Mouse (Mus musculus): ENCODE measurements around the gene Fmo2. TPM values are rescaled to one million over a fixed set of nuclear protein-coding genes. Genes with fewer than 3 reads are reported as not detected.
A peak's percentile ranks its signal among the peaks of the same experiment; 100 is the strongest.

Gene Fmo2
- polyA plus RNA-seq, 1 experiment from 2014 or later: 6.4 TPM

GRCm38 (mm10) chr1:162901879-162902278 is 3.4 kb upstream of the Fmo2 start:
- WGBS: 86% methylated on average over 4 of the region's 4 CpGs

GRCm38 (mm10) chr1:162895900-162896299 is 2.6 kb downstream of the Fmo2 start:
- no peak overlapping the region for H3K4me3 ChIP-seq (ENCODE audit: low read length)
- no peaks in the 10 kb centered on the region for H3K36me3 ChIP-seq (ENCODE audit: control insufficient read depth, insufficient read depth)
- no peaks in the 10 kb centered on the region for H3K4me1 ChIP-seq (ENCODE audit: control insufficient read depth, insufficient read depth, low read length)
- no peak overlapping the region for H3K27ac ChIP-seq (ENCODE audit: low read length)
- no peaks in the 10 kb centered on the region for H3K9me3 ChIP-seq (replicated peaks; ENCODE audit: control insufficient read depth, low read length)
- H3K4me2 ChIP-seq (ENCODE audit: low read depth, low read length): no peak overlapping the region
- 40% methylated on average over 6 of the region's 6 CpGs for WGBS
- no peak overlapping the region for H3K9ac ChIP-seq (ENCODE audit: low read length)
- ATAC-seq (replicated peaks; ENCODE audit: extremely low read depth, insufficient read depth, low FRiP score): no peak
- H3K27me3 ChIP-seq (ENCODE audit: control insufficient read depth, insufficient read depth, low read length): no peaks in the 10 kb centered on the region

More at GRCm38 (mm10) chr1:162901879-162902278, 3.4 kb upstream of the Fmo2 start:
- Histone ChIP-seq H3K27ac (ENCODE audit: low read length) (no peak overlapping the region), H3K4me3 (ENCODE audit: low read length) (no peak overlapping the region), H3K9ac (ENCODE audit: low read length) (no peak overlapping the region), H3K4me1 (ENCODE audit: control insufficient read depth, insufficient read depth, low read length) (no peaks in the 10 kb centered on the region), H3K27me3 (ENCODE audit: control insufficient read depth, insufficient read depth, low read length) (no peaks in the 10 kb centered on the region), H3K4me2 (ENCODE audit: low read depth, low read length) (no peak overlapping the region), H3K36me3 (ENCODE audit: control insufficient read depth, insufficient read depth) (no peaks in the 10 kb centered on the region), H3K9me3 (replicated peaks; ENCODE audit: control insufficient read depth, low read length) (no peaks in the 10 kb centered on the region)
- no peak for ATAC-seq (replicated peaks; ENCODE audit: extremely low read depth, insufficient read depth, low FRiP score)

- no peak for ATAC-seq (replicated peaks; ENCODE audit: extremely low read depth, insufficient read depth, low FRiP score)
- 85% methylated on average over 6 of the region's 6 CpGs for WGBS
- H3K27ac ChIP-seq (ENCODE audit: low read length): no peak overlapping the region
Observed at GRCm38 (mm10) chr1:162893014-162893413, 5.5 kb downstream of the Fmo2 start.

GRCm38 (mm10) chr1:162891980-162892451 is 6.5 kb downstream of the Fmo2 start:
- 42% methylated on average over 6 of the region's 6 CpGs for WGBS
- no peaks in the 10 kb centered on the region for H3K36me3 ChIP-seq (ENCODE audit: control insufficient read depth, insufficient read depth)
- no peak overlapping the region for H3K9ac ChIP-seq (ENCODE audit: low read length)
- no peaks in the 10 kb centered on the region for H3K4me1 ChIP-seq (ENCODE audit: control insufficient read depth, insufficient read depth, low read length)
- no peaks in the 10 kb centered on the region for H3K27me3 ChIP-seq (ENCODE audit: control insufficient read depth, insufficient read depth, low read length)
- H3K4me2 ChIP-seq (ENCODE audit: low read depth, low read length): no peak overlapping the region
- H3K27ac ChIP-seq (ENCODE audit: low read length): no peak overlapping the region
- no peak for ATAC-seq (replicated peaks; ENCODE audit: extremely low read depth, insufficient read depth, low FRiP score)
- no peak overlapping the region for H3K4me3 ChIP-seq (ENCODE audit: low read length)
- H3K9me3 ChIP-seq (replicated peaks; ENCODE audit: control insufficient read depth, low read length): no peaks in the 10 kb centered on the region

More at GRCm38 (mm10) chr1:162893014-162893413, 5.5 kb downstream of the Fmo2 start:
- H3K27me3 ChIP-seq (ENCODE audit: control insufficient read depth, insufficient read depth, low read length): no peaks in the 10 kb centered on the region
- H3K9me3 ChIP-seq (replicated peaks; ENCODE audit: control insufficient read depth, low read length): no peaks in the 10 kb centered on the region
- H3K9ac ChIP-seq (ENCODE audit: low read length): no peak overlapping the region
- H3K4me2 ChIP-seq (ENCODE audit: low read depth, low read length): no peak overlapping the region
- H3K4me3 ChIP-seq (ENCODE audit: low read length): no peak overlapping the region
- no peaks in the 10 kb centered on the region for H3K4me1 ChIP-seq (ENCODE audit: control insufficient read depth, insufficient read depth, low read length)
- H3K36me3 ChIP-seq (ENCODE audit: control insufficient read depth, insufficient read depth): no peaks in the 10 kb centered on the region

GRCm38 (mm10) chr1:162888646-162889045 is 9.9 kb downstream of the Fmo2 start:
- H3K9me3 ChIP-seq (replicated peaks; ENCODE audit: control insufficient read depth, low read length): no peaks in the 10 kb centered on the region
- no peaks in the 10 kb centered on the region for H3K36me3 ChIP-seq (ENCODE audit: control insufficient read depth, insufficient read depth)
- H3K9ac ChIP-seq (ENCODE audit: low read length): no peak overlapping the region
- WGBS: 82% methylated on average over 12 of the region's 12 CpGs
- no peak overlapping the region for H3K4me3 ChIP-seq (ENCODE audit: low read length)
- H3K4me2 ChIP-seq (ENCODE audit: low read depth, low read length): no peak overlapping the region
- H3K4me1 ChIP-seq (ENCODE audit: control insufficient read depth, insufficient read depth, low read length): no peaks in the 10 kb centered on the region
- ATAC-seq (replicated peaks; ENCODE audit: extremely low read depth, insufficient read depth, low FRiP score): no peak
- no peaks in the 10 kb centered on the region for H3K27me3 ChIP-seq (ENCODE audit: control insufficient read depth, insufficient read depth, low read length)
- H3K27ac ChIP-seq (ENCODE audit: low read length): no peak overlapping the region

GRCm38 (mm10) chr1:162887644-162888043 is 10.9 kb downstream of the Fmo2 start:
- 82% methylated on average over 7 of the region's 7 CpGs for WGBS
- no peaks in the 10 kb centered on the region for H3K36me3 ChIP-seq (ENCODE audit: control insufficient read depth, insufficient read depth)
- no peaks in the 10 kb centered on the region for H3K9me3 ChIP-seq (replicated peaks; ENCODE audit: control insufficient read depth, low read length)
- H3K9ac ChIP-seq (ENCODE audit: low read length): no peak overlapping the region
- H3K4me1 ChIP-seq (ENCODE audit: control insufficient read depth, insufficient read depth, low read length): no peaks in the 10 kb centered on the region
- no peak overlapping the region for H3K4me2 ChIP-seq (ENCODE audit: low read depth, low read length)
- no peaks in the 10 kb centered on the region for H3K27me3 ChIP-seq (ENCODE audit: control insufficient read depth, insufficient read depth, low read length)
- H3K4me3 ChIP-seq (ENCODE audit: low read length): no peak overlapping the region
- ATAC-seq (replicated peaks; ENCODE audit: extremely low read depth, insufficient read depth, low FRiP score): no peak
- no peak overlapping the region for H3K27ac ChIP-seq (ENCODE audit: low read length)

GRCm38 (mm10) chr1:162886138-162886816 is 12.2 kb downstream of the Fmo2 start:
- H3K9me3 ChIP-seq (replicated peaks; ENCODE audit: control insufficient read depth, low read length): no peaks in the 10 kb centered on the region
- H3K4me2 ChIP-seq (ENCODE audit: low read depth, low read length): no peak overlapping the region
- H3K4me3 ChIP-seq (ENCODE audit: low read length): no peak overlapping the region
- no peaks in the 10 kb centered on the region for H3K27me3 ChIP-seq (ENCODE audit: control insufficient read depth, insufficient read depth, low read length)
- ATAC-seq (replicated peaks; ENCODE audit: extremely low read depth, insufficient read depth, low FRiP score): no peak
- 66% methylated on average over 11 of the region's 11 CpGs for WGBS
- no peak overlapping the region for H3K9ac ChIP-seq (ENCODE audit: low read length)
- H3K4me1 ChIP-seq (ENCODE audit: control insufficient read depth, insufficient read depth, low read length): no peaks in the 10 kb centered on the region
- no peak overlapping the region for H3K27ac ChIP-seq (ENCODE audit: low read length)
- H3K36me3 ChIP-seq (ENCODE audit: control insufficient read depth, insufficient read depth): no peaks in the 10 kb centered on the region

- H3K27me3 ChIP-seq (ENCODE audit: control insufficient read depth, insufficient read depth, low read length): no peaks in the 10 kb centered on the region
- H3K36me3 ChIP-seq (ENCODE audit: control insufficient read depth, insufficient read depth): no peaks in the 10 kb centered on the region
- no peaks in the 10 kb centered on the region for H3K9me3 ChIP-seq (replicated peaks; ENCODE audit: control insufficient read depth, low read length)
- no peak for ATAC-seq (replicated peaks; ENCODE audit: extremely low read depth, insufficient read depth, low FRiP score)
- H3K4me2 ChIP-seq (ENCODE audit: low read depth, low read length): no peak overlapping the region
- WGBS: 54% methylated on average over 4 of the region's 4 CpGs
- H3K4me3 ChIP-seq (ENCODE audit: low read length): no peak overlapping the region
- H3K4me1 ChIP-seq (ENCODE audit: control insufficient read depth, insufficient read depth, low read length): no peaks in the 10 kb centered on the region
- no peak overlapping the region for H3K9ac ChIP-seq (ENCODE audit: low read length)
- no peak overlapping the region for H3K27ac ChIP-seq (ENCODE audit: low read length)
Observed at GRCm38 (mm10) chr1:162882681-162883080, 15.8 kb downstream of the Fmo2 start.

- H3K4me1 ChIP-seq (ENCODE audit: control insufficient read depth, insufficient read depth, low read length): no peaks in the 10 kb centered on the region
- H3K27ac ChIP-seq (ENCODE audit: low read length): peak overlapping the region; percentile 4; the same call in 1 of the 2 replicates
- H3K9me3 ChIP-seq (replicated peaks; ENCODE audit: control insufficient read depth, low read length): no peaks in the 10 kb centered on the region
- WGBS: 48% methylated on average over 11 of the region's 11 CpGs
- no peak for ATAC-seq (replicated peaks; ENCODE audit: extremely low read depth, insufficient read depth, low FRiP score)
- H3K36me3 ChIP-seq (ENCODE audit: control insufficient read depth, insufficient read depth): no peaks in the 10 kb centered on the region
- H3K4me3 ChIP-seq (ENCODE audit: low read length): no peak overlapping the region
- no peak overlapping the region for H3K4me2 ChIP-seq (ENCODE audit: low read depth, low read length)
- H3K27me3 ChIP-seq (ENCODE audit: control insufficient read depth, insufficient read depth, low read length): no peaks in the 10 kb centered on the region
- H3K9ac ChIP-seq (ENCODE audit: low read length): no peak overlapping the region
Observed at GRCm38 (mm10) chr1:162879595-162880369, 18.7 kb downstream of the Fmo2 start.
